Mouse (Mus musculus): ENCODE measurements around the gene Sipa1l3. TPM values are rescaled to one million over a fixed set of nuclear protein-coding genes. Genes with fewer than 3 reads are reported as not detected.

Gene Sipa1l3
- polyA plus RNA-seq, 1 experiment from 2014 or later, result 20.7 TPM

DNA sequence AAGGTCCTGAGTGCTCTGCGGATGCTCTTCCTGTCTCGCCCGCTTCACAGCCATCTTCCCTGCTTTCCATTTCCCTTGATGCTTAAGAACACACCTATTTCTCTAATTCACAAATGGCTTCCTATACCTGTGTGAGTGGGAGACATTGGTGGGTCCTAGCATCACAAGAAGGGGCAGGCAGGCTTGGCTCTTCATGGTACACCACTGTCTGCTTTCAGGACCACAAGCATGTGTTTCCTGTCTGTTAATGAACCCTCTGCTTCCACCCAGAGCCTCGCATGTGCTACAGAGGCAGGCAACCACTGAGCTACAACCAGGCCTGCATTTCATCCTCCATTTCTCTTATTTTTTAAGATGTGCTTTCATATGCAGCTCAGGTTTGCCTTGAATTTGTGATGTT, 116.4 kb downstream of the Sipa1l3 start:
- Histone ChIP-seq H3K4me2 (no peak overlapping the region), H3K36me3 (peaks cover 29% of the 10 kb centered on the region), H3K9ac (replicated peaks) (no peak overlapping the region), H3K4me1 (0 out of 2 replicates have a peak, but pooled peaks cover 4% of the 10 kb centered on the region), H3K27ac (replicated peaks) (no peak overlapping the region), H3K27me3 (replicated peaks) (no peaks in the 10 kb centered on the region), H3K9me3 (replicated peaks) (no peaks in the 10 kb centered on the region), H3K4me3 (replicated peaks) (no peak overlapping the region)
- ATAC-seq (ENCODE audit: low FRiP score), result no peak
- WGBS, result 95% methylated on average over 4 of the region's 4 CpGs

DNA sequence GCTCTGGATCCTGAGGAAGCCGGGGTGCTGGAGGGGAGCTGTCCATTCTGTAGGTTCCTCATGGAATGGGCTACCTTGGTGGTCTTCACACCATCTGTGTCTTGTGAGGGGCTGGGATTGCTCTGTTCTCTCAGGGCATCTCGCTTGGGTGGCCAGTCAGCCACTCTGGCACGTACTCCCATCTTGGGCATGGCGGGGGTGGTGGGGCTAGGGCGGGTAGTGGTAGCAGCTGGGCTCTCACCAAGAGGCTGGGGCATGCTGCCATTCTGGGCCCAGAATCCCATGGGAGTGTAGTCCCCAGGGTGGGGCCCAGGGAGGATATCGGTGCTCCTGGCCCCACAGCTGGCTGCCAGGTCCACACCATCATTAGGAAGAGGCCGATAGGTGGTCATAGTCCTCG, 118.0 kb downstream of the Sipa1l3 start:
- no peak for ATAC-seq (ENCODE audit: low FRiP score)

DNA sequence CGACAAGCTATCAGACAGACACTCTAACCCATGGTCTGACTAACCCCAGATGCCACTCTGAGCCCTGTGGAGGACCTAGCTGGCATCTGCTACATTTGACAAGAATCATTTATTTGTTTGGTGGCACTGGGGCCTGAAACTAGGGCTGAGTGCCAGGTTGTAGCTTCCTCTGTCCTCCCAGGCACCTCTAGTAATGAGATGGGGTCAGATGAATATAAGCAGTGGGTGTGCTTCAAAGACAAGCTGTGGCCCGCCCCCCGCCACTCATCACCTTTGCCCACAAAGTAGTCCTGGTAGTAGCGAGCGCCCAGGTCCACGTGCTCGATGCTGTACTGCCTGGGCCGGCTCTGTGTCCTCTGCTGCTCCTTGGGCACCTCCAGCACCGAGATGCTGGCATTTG, 119.4 kb downstream of the Sipa1l3 start:
- WGBS, result 93% methylated on average over 9 of the region's 9 CpGs
- ATAC-seq (ENCODE audit: low FRiP score), result no peak
- Histone ChIP-seq H3K36me3 (peaks cover 51% of the 10 kb centered on the region), H3K4me2 (no peak overlapping the region), H3K4me3 (replicated peaks) (no peak overlapping the region), H3K4me1 (0 out of 2 replicates have a peak, but pooled peaks cover 5% of the 10 kb centered on the region), H3K9ac (replicated peaks) (no peak overlapping the region), H3K27ac (replicated peaks) (no peak overlapping the region), H3K27me3 (replicated peaks) (no peaks in the 10 kb centered on the region), H3K9me3 (replicated peaks) (no peaks in the 10 kb centered on the region)

More for the DNA sequence above, 118.0 kb downstream of the Sipa1l3 start:
- Histone ChIP-seq H3K4me3 (replicated peaks) (no peak overlapping the region), H3K27me3 (replicated peaks) (no peaks in the 10 kb centered on the region), H3K9me3 (replicated peaks) (no peaks in the 10 kb centered on the region), H3K4me1 (0 out of 2 replicates have a peak, but pooled peaks cover 5% of the 10 kb centered on the region), H3K36me3 (peaks cover 43% of the 10 kb centered on the region), H3K27ac (replicated peaks) (no peak overlapping the region), H3K9ac (replicated peaks) (no peak overlapping the region), H3K4me2 (no peak overlapping the region)
- whole genome bisulfite sequencing, result 92% methylated on average over 8 of the region's 8 CpGs

DNA sequence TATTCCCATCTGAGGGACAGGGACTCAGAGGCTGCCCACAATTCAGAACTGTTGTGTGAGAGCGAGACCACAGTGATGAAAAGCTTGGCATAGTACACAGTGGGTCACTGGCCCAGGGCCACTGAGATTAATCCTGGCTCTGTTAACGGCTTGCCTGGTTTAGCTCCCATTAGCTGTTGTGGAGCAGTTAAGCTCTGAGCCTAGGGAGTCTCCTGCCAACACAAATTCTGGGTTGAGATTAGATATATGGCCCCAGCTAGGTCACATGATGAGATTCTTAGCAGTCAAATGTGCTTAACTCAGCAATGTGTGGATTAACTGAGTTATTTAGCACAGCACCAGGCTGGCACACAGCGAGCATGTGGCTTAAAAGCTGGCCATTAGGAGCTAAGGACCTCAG, 121.0 kb downstream of the Sipa1l3 start:
- peak; percentile 26; the same call in 1 of the 2 replicates for ATAC-seq (ENCODE audit: low FRiP score)
- WGBS, result 52% methylated on average over 3 of the region's 3 CpGs

DNA sequence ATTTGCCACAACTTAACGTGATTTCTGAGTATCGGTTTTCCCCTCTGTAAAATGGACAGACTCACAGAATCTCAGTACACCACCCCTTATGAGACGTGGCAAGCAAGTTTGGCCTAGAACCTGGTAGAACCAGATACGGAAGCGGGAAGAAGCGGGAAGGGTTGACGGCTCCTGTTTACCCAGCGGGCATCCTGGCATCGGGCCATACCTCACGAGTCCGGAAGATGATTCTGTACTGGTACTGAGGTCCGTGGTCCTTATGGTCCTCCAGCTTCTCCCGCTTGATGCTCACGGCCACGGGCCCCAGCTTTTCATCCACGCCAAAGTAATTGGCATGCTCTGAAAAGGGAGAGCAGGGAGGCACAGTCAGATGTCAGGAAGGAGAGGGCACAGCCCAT, 121.5 kb downstream of the Sipa1l3 start:
- ATAC-seq (ENCODE audit: low FRiP score), result no peak
- H3K4me2 ChIP-seq, result no peak overlapping the region
- H3K4me3 ChIP-seq (replicated peaks), result no peak overlapping the region
- H3K4me1 ChIP-seq, result peaks cover 10% of the 10 kb centered on the region; the same call in 1 of the 2 replicates
- H3K9me3 ChIP-seq (replicated peaks), result no peaks in the 10 kb centered on the region
- WGBS, result 90% methylated on average over 16 of the region's 16 CpGs
- H3K27me3 ChIP-seq (replicated peaks), result no peaks in the 10 kb centered on the region
- H3K36me3 ChIP-seq, result peaks cover 58% of the 10 kb centered on the region
- no peak overlapping the region for H3K27ac ChIP-seq (replicated peaks)
- H3K9ac ChIP-seq (replicated peaks), result no peak overlapping the region

More for the DNA sequence above, 121.0 kb downstream of the Sipa1l3 start:
- H3K27me3 ChIP-seq (replicated peaks), result no peaks in the 10 kb centered on the region
- no peak overlapping the region for H3K4me2 ChIP-seq
- peaks cover 58% of the 10 kb centered on the region for H3K36me3 ChIP-seq
- 0 out of 2 replicates have a peak, but pooled peaks cover 5% of the 10 kb centered on the region for H3K4me1 ChIP-seq
- no peak overlapping the region for H3K9ac ChIP-seq (replicated peaks)
- H3K4me3 ChIP-seq (replicated peaks), result no peak overlapping the region
- H3K27ac ChIP-seq (replicated peaks), result no peak overlapping the region
- no peaks in the 10 kb centered on the region for H3K9me3 ChIP-seq (replicated peaks)

DNA sequence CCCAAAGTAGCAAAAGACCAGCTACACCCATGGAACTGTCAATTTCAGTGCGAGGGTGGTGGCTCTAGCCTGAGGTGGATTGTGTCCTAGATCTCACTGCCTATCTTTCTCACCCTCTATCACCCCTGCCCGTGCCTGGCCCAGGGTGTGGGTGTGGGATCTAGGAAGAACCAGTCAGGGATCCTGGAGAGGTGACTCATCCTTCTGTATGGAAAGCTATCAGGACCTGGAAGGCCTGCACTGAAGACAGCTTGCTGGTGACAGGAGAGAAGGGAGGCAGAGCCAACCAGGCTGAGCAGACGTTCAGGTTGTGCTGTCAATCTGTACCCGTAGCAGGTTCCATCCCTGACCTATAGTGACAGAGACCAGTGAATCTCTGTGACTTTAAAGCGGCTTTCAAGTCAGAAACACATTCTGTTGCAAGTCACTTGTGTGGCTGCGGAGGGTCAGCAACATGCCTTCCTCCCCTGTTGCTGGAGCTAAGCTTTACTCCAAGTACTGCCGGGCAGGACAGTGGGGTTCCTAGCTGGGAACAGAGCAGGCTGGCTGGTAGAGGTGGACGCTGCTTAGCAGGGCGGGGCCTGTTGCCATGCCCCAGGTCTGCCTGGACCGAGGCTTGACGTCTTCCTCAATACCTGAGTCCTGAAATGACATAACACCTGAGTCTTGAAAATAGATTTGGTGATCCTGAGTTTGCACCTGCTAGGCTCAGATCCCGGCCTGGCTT, 122.1 kb downstream of the Sipa1l3 start:
- ATAC-seq (ENCODE audit: low FRiP score), result no peak
- 92% methylated on average over 12 of the region's 12 CpGs for WGBS
- peaks cover 58% of the 10 kb centered on the region for H3K36me3 ChIP-seq

DNA sequence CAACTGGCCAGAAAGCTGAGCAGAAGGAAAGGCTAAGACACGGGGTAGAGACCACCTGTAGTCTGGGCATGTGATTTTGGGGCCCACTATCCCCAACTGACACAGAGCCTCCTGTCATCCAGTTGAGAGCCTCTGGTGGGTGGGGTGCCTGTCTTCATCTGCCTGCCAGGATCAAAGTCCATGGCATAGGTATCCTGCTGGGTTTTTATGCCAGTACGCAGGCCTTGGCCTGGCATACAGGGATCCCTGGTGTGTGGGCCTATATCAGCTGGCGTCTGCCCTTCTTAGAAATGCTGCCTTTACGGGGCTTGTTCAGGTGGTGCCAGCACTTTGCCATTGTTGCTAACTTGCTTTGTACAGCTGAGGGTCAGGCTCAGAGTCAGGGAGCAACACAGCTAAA, 123.3 kb downstream of the Sipa1l3 start:
- no peak overlapping the region for H3K27ac ChIP-seq (replicated peaks)
- H3K4me2 ChIP-seq, result no peak overlapping the region
- H3K4me1 ChIP-seq, result peaks cover 22% of the 10 kb centered on the region; the same call in 1 of the 2 replicates
- H3K4me3 ChIP-seq (replicated peaks), result no peak overlapping the region
- ATAC-seq (ENCODE audit: low FRiP score), result no peak
- no peaks in the 10 kb centered on the region for H3K27me3 ChIP-seq (replicated peaks)
- no peak overlapping the region for H3K9ac ChIP-seq (replicated peaks)
- 80% methylated on average over 4 of the region's 4 CpGs for WGBS
- peaks cover 53% of the 10 kb centered on the region for H3K36me3 ChIP-seq
- no peaks in the 10 kb centered on the region for H3K9me3 ChIP-seq (replicated peaks)

More for the DNA sequence above, 122.1 kb downstream of the Sipa1l3 start:
- no peak overlapping the region for H3K4me3 ChIP-seq (replicated peaks)
- peaks cover 15% of the 10 kb centered on the region; the same call in 1 of the 2 replicates for H3K4me1 ChIP-seq
- no peaks in the 10 kb centered on the region for H3K9me3 ChIP-seq (replicated peaks)
- no peak overlapping the region for H3K4me2 ChIP-seq
- H3K27ac ChIP-seq (replicated peaks), result no peak overlapping the region
- H3K9ac ChIP-seq (replicated peaks), result no peak overlapping the region
- no peaks in the 10 kb centered on the region for H3K27me3 ChIP-seq (replicated peaks)

DNA sequence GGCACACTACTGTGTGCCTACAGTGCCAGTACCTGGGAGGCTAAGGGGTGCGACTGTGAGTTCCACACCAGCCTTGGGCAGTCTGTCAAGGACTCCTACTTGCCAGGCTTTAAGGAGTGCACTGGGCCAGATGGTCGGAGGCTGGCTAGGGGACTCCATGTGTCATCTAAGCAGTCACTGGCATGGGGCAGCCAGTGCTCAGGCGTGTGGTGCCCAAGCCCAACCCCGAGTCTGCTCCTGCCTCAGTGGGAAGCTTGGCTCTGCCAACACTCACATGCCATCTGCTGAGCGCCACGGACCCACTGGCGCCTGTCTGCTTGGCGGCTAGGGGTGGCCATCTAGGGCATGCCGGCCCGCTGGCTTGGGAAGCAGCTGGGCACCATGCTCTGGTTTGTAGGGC, 125.1 kb downstream of the Sipa1l3 start:
- H3K27me3 ChIP-seq (replicated peaks), result no peaks in the 10 kb centered on the region
- H3K9me3 ChIP-seq (replicated peaks), result no peaks in the 10 kb centered on the region
- H3K4me1 ChIP-seq, result peaks cover 22% of the 10 kb centered on the region; the same call in 1 of the 2 replicates
- whole genome bisulfite sequencing, result 79% methylated on average over 10 of the region's 10 CpGs
- ATAC-seq (ENCODE audit: low FRiP score), result 0 out of 2 replicates have a peak, but pooled peaks have one; percentile 6
- no peak overlapping the region for H3K4me2 ChIP-seq
- 0 out of 2 replicates have a peak overlapping the region, but pooled peaks have one; percentile 5 for H3K27ac ChIP-seq (replicated peaks)
- no peak overlapping the region for H3K4me3 ChIP-seq (replicated peaks)
- no peak overlapping the region for H3K9ac ChIP-seq (replicated peaks)
- peaks cover 34% of the 10 kb centered on the region for H3K36me3 ChIP-seq

DNA sequence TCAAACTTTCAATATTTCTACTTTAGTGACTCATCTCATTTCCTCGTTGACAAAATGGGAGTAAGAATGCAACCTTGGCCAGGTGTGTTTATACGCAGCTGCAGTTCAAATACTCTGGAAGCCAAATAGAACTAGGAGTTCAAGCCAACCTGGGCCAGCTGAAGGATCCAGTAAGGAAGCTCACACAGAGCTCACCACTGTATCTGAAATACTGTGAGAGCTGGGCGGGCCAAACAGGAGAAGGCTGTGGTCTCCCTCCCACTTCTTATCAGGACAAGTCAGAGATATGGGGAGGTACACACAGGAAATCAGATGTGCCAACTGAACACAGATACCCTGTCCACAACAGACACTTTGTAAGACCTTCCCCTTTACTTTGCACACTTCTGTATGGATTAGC, 125.6 kb downstream of the Sipa1l3 start:
- H3K4me3 ChIP-seq (replicated peaks), result no peak overlapping the region
- H3K36me3 ChIP-seq, result peaks cover 34% of the 10 kb centered on the region
- H3K4me1 ChIP-seq, result peaks cover 22% of the 10 kb centered on the region; the same call in 1 of the 2 replicates
- H3K9ac ChIP-seq (replicated peaks), result no peak overlapping the region
- no peaks in the 10 kb centered on the region for H3K27me3 ChIP-seq (replicated peaks)
- WGBS, result 94% methylated on average over 3 of the region's 3 CpGs
- H3K9me3 ChIP-seq (replicated peaks), result no peaks in the 10 kb centered on the region
- H3K4me2 ChIP-seq, result no peak overlapping the region
- no peak overlapping the region for H3K27ac ChIP-seq (replicated peaks)
- no peak for ATAC-seq (ENCODE audit: low FRiP score)

DNA sequence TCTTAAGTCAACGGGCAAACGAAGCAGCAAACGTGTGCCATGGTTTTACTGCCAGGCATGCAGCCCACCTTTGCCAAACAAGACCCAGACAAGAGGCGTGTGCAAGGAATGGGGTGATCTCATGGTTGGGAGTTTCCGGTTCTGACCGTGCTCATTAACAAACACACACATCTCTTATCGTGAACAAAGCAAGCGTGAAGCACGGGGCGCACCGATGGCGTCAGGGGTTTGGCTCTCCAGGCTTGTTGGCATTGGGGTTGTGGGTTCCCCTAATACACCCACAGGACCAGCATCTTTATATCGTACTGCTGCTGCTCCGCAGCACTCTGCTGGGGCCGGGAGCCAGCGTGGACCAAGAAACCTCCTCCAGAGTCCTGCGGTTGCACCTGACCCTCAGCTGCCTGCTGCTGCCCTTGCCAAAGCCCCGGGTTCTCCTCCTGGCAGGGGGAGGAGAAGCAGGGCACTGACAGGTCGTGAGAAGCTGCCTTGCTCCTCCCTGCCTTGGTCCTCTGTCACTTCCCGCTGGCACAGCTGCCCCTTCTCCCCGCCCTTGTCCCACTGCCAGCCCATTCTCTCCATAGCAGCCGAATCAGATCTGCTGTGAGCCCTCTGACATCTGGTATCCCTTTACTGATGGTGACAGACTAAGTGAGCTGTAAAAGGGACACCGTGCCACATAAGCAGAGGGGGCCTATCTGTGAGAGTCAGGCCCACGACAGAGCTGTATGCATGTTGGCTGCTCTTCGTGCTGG, 126.5 kb downstream of the Sipa1l3 start:
- no peaks in the 10 kb centered on the region for H3K9me3 ChIP-seq (replicated peaks)
- 62% methylated on average over 25 of the region's 25 CpGs for WGBS
- peak overlapping the region; percentile 42; the same call in 1 of the 2 replicates for H3K27ac ChIP-seq (replicated peaks)
- no peaks in the 10 kb centered on the region for H3K27me3 ChIP-seq (replicated peaks)
- ATAC-seq (ENCODE audit: low FRiP score), result peak; percentile 35; the same call in 1 of the 2 replicates
- H3K4me2 ChIP-seq, result no peak overlapping the region
- H3K4me1 ChIP-seq, result peaks cover 17% of the 10 kb centered on the region; the same call in 1 of the 2 replicates
- no peak overlapping the region for H3K4me3 ChIP-seq (replicated peaks)
- no peak overlapping the region for H3K9ac ChIP-seq (replicated peaks)
- H3K36me3 ChIP-seq, result peaks cover 39% of the 10 kb centered on the region

DNA sequence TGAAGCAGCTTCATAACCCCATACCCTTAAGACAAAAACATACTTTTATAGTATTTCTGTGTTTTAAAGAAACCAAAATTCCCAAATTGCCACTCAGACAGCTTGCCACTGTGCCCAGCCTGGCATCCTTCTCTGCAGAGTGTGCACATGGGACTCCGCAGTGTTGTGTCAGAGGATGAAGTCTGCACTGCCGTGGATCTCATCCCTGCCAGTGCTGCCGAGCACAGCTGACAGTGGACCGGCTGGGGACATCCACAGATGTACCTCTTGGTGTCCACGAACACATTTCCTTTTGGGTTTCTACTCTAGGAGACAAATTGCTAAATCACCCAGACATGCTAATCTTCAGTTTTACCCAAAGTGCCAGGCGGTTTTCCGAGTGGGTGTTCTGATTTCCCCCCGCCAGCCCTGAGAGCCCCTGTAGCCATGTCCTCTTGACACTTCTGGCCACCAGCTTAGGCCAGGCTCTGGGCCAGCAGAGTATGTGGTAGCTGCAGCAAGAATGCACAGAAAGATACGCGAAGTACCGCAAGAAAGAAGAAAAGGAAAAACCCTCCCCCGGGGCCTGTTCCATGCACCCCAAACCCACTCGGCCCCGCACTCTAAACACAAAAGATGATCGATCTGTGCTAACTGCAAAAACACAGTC, 127.2 kb downstream of the Sipa1l3 start:
- Histone ChIP-seq H3K4me2 (no peak overlapping the region), H3K9ac (replicated peaks) (no peak overlapping the region), H3K4me3 (replicated peaks) (no peak overlapping the region), H3K27me3 (replicated peaks) (no peaks in the 10 kb centered on the region), H3K27ac (replicated peaks) (peak overlapping the region; percentile 42; the same call in 1 of the 2 replicates), H3K9me3 (replicated peaks) (no peaks in the 10 kb centered on the region), H3K4me1 (peaks cover 17% of the 10 kb centered on the region; the same call in 1 of the 2 replicates), H3K36me3 (peaks cover 35% of the 10 kb centered on the region)
- WGBS, result 84% methylated on average over 15 of the region's 15 CpGs
- no peak for ATAC-seq (ENCODE audit: low FRiP score)
